Mouse (Mus musculus): ENCODE data around the gene Pyroxd2.

Gene Pyroxd2

GRCm38 (mm10) chr19:42745084-42745868 lies 7.3 kb downstream of the Pyroxd2 start:
- no peak for DNase-seq

- peak; percentile 58 to 76 for DNase-seq
Measured at GRCm38 (mm10) chr19:42744162-42744586, 8.4 kb downstream of the Pyroxd2 start.

GRCm38 (mm10) chr19:42743261-42743660 lies 9.3 kb downstream of the Pyroxd2 start:
- DNase-seq = no peak

- DNase-seq = no peak
Measured at GRCm38 (mm10) chr19:42741884-42742283, 10.7 kb downstream of the Pyroxd2 start.

- no peak for DNase-seq
Measured at GRCm38 (mm10) chr19:42740163-42740899, 12.2 kb downstream of the Pyroxd2 start.

- no peak for DNase-seq
Measured at GRCm38 (mm10) chr19:42739734-42740133, 12.8 kb downstream of the Pyroxd2 start.

- no peak for DNase-seq
Measured at GRCm38 (mm10) chr19:42737753-42738152, 14.8 kb downstream of the Pyroxd2 start.

- DNase-seq = peak; percentile 49 to 58
Measured at GRCm38 (mm10) chr19:42734982-42735381, 17.6 kb downstream of the Pyroxd2 start.

- peak in 1 of 2 experiments; percentile 38 for DNase-seq
Measured at GRCm38 (mm10) chr19:42727424-42727823, 25.2 kb downstream of the Pyroxd2 start.

- peak; percentile 77 to 80 for DNase-seq
Measured at GRCm38 (mm10) chr19:42726766-42727165, 25.8 kb downstream of the Pyroxd2 start.

GRCm38 (mm10) chr19:42725973-42726350 lies 26.6 kb downstream of the Pyroxd2 start:
- DNase-seq = no peak

GRCm38 (mm10) chr19:42725056-42725972 lies 27.3 kb downstream of the Pyroxd2 start:
- no peak for DNase-seq

- DNase-seq = no peak
Measured at GRCm38 (mm10) chr19:42723302-42723701, 29.3 kb downstream of the Pyroxd2 start.

- peak in 1 of 2 experiments; percentile 50 for DNase-seq
Measured at GRCm38 (mm10) chr19:42722500-42722899, 30.1 kb downstream of the Pyroxd2 start.

- no peak for DNase-seq
Measured at GRCm38 (mm10) chr19:42718101-42718500, 34.5 kb downstream of the Pyroxd2 start.

- no peak for DNase-seq
Measured at GRCm38 (mm10) chr19:42717668-42718067, 34.9 kb downstream of the Pyroxd2 start.

- no peak for DNase-seq
Measured at GRCm38 (mm10) chr19:42716507-42716906, 36.1 kb downstream of the Pyroxd2 start.

GRCm38 (mm10) chr19:42713770-42714169 lies 38.8 kb downstream of the Pyroxd2 start:
- no peak for DNase-seq

GRCm38 (mm10) chr19:42699426-42699825 lies 53.1 kb downstream of the Pyroxd2 start:
- DNase-seq = peak; percentile 30 to 34

GRCm38 (mm10) chr19:42698576-42698975 lies 54.0 kb downstream of the Pyroxd2 start:
- DNase-seq = no peak

- no peak for DNase-seq
Measured at GRCm38 (mm10) chr19:42697336-42697735, 55.2 kb downstream of the Pyroxd2 start.

GRCm38 (mm10) chr19:42690256-42690655 lies 62.3 kb downstream of the Pyroxd2 start:
- DNase-seq = no peak

GRCm38 (mm10) chr19:42689786-42690185 lies 62.8 kb downstream of the Pyroxd2 start:
- peak in 1 of 2 experiments; percentile 19 for DNase-seq
